Mouse (Mus musculus): Measurements from ENCODE around the gene Adam1a. TPM values are rescaled to one million over a fixed set of nuclear protein-coding genes. Genes with fewer than 3 reads are reported as not detected.

Gene Adam1a
- polyA plus RNA-seq, 1 experiment: 18.9 TPM

DNA sequence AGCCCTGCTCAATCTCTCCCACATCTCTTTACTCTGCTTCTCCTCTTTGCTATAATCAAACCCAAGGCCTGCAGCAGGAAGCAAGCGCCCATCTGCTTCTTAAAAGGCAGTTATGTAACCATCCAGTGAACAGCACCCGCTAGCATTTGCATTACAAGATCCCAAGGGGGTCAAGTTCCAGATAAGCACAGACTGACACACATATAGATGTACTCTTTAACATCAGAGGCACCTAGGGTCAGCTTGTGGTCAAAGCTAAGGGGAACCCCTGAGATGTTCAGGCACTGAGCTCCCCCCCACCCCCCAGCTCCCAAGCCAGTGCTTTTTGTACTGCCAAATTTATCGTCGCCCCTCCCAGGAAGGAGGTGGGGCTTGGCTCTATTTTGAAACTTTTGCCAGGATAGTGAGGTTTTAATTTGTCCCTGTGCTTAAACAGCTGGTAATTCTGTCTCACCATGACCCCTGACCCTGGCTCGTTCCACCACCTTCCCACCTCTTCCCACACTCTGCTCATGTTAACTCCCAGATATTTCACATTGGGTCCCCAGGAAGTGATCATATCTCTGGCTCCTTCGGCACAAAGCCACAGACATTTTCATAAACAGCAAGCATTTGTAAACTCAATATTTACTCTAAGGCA, 41.2 kb upstream of the Adam1a start:
- H3K27ac ChIP-seq (ENCODE audit: insufficient read depth, low read length): peak overlapping the region; percentile 82
- TF ChIP-seq CTCF (IDR thresholded peaks at IDR 0.05; ENCODE audit: extremely low read depth, insufficient read depth, low read length) (no peak), POLR2A (IDR thresholded peaks at IDR 0.05; ENCODE audit: extremely low read depth, insufficient read depth, low read length) (0 out of 2 replicates have a peak, but pooled peaks have one; percentile 29)
- H3K4me3 ChIP-seq (ENCODE audit: insufficient read depth, low read length): no peak overlapping the region

DNA sequence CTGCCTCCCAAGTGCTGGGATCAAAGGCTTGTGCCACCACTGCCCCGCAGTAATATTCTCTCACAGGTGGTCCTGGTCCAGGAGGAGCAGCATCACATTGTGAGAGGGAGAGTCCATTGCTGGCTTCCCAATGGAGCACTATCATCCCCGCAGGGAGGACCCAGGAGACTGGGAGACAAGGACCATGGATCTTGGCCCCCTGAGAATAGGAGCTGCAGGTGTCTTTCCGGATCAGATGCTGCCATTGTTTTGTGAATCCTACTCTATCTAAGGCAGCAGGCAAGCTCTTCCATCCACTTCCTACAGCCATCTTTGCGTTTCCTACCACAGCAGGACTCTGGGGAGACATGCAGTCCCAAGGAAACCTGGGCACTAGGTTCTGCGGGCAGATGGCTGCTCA, 40.4 kb upstream of the Adam1a start:
- H3K27ac ChIP-seq (ENCODE audit: insufficient read depth, low read length): 0 out of 2 replicates have a peak overlapping the region, but pooled peaks have one; percentile 82
- peaks cover 4% of the 10 kb centered on the region for H3K4me1 ChIP-seq (ENCODE audit: control insufficient read depth, insufficient read depth, low read length)
- TF ChIP-seq CTCF (IDR thresholded peaks at IDR 0.05; ENCODE audit: extremely low read depth, insufficient read depth, low read length) (no peak), POLR2A (IDR thresholded peaks at IDR 0.05; ENCODE audit: extremely low read depth, insufficient read depth, low read length) (no peak)
- no peak overlapping the region for H3K4me3 ChIP-seq (ENCODE audit: insufficient read depth, low read length)

More for the DNA sequence above, 41.2 kb upstream of the Adam1a start:
- H3K4me1 ChIP-seq (ENCODE audit: control insufficient read depth, insufficient read depth, low read length): peaks cover 4% of the 10 kb centered on the region

DNA sequence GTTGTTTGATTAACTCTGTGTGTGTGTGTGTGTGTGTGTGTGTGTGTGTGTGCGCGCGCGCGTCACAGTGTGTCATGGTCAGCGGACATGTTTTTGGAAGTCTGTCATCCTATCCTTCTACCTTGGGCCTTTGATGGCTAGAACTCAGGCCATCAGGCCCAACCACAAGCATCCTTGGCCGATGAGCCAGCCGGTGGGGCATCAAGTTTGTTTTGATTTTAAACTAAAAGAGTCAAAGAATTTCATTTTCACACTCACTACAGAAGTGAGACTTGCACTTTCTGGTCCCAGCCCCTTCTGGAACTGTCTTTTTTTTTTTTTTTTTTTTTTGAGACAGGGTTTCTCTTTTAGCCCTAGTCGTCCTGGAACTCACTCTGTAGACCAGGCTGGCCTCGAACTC, 39.7 kb upstream of the Adam1a start:
- H3K4me3 ChIP-seq (ENCODE audit: insufficient read depth, low read length): no peak overlapping the region
- no peak for TF ChIP-seq CTCF (IDR thresholded peaks at IDR 0.05; ENCODE audit: extremely low read depth, insufficient read depth, low read length)
- no peak for TF ChIP-seq POLR2A (IDR thresholded peaks at IDR 0.05; ENCODE audit: extremely low read depth, insufficient read depth, low read length)
- H3K27ac ChIP-seq (ENCODE audit: insufficient read depth, low read length): no peak overlapping the region

DNA sequence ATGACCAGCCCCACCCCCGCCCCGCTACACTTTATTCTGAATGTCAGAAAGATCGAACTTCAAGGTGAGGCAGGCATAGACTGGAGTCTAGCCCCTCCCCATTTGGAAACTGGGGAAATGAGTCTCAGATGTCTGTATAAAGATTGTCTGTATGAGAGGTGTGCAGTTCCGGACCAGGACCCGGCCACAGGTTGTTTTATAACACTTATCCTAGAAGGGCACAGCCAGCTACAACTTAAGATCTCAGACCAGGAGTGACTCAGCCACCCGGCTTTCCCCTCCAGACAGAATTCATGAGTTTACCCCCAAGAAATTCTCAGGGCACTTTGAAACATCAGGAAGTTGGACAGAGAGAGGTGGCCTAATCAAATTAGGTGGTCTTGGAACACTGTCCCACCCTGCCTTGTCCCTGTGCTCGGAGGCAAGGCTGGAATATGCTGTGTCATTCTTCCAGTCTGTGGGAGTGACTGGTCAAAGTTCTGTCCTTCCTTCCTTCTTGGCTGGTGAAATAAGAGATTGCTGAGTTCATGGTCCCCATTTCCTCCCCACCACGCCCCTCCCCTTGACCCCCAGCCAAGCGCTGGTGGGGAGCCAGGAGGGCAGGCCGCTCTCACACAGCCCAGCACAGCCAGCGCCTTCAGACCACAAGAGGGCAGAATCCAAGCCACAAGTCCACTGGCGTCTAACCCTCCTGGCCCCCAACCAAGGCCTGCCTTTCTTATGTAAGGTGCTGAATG, 38.7 kb upstream of the Adam1a start:
- Histone ChIP-seq H3K27ac (ENCODE audit: insufficient read depth, low read length) (0 out of 2 replicates have a peak overlapping the region, but pooled peaks have one; percentile 83), H3K4me3 (ENCODE audit: insufficient read depth, low read length) (no peak overlapping the region), H3K4me1 (ENCODE audit: control insufficient read depth, insufficient read depth, low read length) (peaks cover 4% of the 10 kb centered on the region)
- TF ChIP-seq POLR2A (IDR thresholded peaks at IDR 0.05; ENCODE audit: extremely low read depth, insufficient read depth, low read length) (no peak), CTCF (IDR thresholded peaks at IDR 0.05; ENCODE audit: extremely low read depth, insufficient read depth, low read length) (peak; percentile 43)

More for the DNA sequence above, 39.7 kb upstream of the Adam1a start:
- peaks cover 4% of the 10 kb centered on the region for H3K4me1 ChIP-seq (ENCODE audit: control insufficient read depth, insufficient read depth, low read length)

DNA sequence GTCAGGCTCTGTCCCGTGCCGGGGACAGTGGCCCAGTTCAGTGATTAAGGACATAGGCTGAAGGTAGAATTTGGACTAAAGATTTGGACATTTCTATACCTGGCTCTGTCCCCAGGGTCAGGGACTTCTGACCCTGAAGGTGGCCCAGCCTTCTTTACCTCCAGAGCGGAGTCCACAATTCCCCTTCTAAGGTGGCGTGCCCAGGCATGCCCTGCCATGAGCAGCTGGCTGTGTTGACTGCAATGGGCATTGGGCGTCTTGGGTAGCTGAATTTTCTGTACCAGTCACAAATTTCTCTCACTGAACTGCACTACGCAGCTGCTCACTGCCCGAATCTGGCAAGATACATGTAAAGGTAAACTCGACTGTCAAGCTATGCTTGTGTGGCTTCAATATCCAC, 36.7 kb upstream of the Adam1a start:
- TF ChIP-seq POLR2A (IDR thresholded peaks at IDR 0.05; ENCODE audit: extremely low read depth, insufficient read depth, low read length): no peak
- no peak for TF ChIP-seq CTCF (IDR thresholded peaks at IDR 0.05; ENCODE audit: extremely low read depth, insufficient read depth, low read length)
- H3K4me3 ChIP-seq (ENCODE audit: insufficient read depth, low read length): no peak overlapping the region
- H3K4me1 ChIP-seq (ENCODE audit: control insufficient read depth, insufficient read depth, low read length): peaks cover 2% of the 10 kb centered on the region
- H3K27ac ChIP-seq (ENCODE audit: insufficient read depth, low read length): no peak overlapping the region

DNA sequence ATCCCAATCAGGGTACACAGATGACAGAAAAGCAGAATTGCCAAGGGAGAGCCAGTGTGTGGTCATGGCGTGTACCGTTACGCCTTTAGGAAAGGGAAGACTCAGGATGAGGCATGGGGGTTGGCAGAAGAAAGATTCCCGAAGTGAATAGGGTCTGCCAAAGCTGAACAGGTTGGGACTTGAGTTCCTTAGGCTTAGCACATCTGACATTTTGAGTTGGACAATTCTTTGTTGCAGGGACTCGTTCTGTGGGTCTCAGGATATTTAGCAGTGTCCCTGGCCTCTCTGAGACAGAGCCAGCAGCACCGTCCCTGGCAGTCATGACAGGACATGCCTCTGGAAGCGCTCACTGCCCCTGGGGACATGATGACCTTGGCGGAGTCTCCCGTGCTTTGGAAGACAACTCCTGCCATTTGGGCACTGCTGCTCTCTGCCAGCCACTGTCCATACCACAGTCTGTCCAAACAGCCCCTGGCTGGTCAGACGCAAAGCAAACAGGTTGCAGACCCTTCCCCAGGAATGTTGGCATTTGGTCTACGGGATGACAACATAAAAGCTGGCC, 31.7 kb upstream of the Adam1a start:
- TF ChIP-seq CTCF (IDR thresholded peaks at IDR 0.05; ENCODE audit: extremely low read depth, insufficient read depth, low read length) (no peak), POLR2A (IDR thresholded peaks at IDR 0.05; ENCODE audit: extremely low read depth, insufficient read depth, low read length) (no peak)
- H3K27ac ChIP-seq (ENCODE audit: insufficient read depth, low read length): no peak overlapping the region

DNA sequence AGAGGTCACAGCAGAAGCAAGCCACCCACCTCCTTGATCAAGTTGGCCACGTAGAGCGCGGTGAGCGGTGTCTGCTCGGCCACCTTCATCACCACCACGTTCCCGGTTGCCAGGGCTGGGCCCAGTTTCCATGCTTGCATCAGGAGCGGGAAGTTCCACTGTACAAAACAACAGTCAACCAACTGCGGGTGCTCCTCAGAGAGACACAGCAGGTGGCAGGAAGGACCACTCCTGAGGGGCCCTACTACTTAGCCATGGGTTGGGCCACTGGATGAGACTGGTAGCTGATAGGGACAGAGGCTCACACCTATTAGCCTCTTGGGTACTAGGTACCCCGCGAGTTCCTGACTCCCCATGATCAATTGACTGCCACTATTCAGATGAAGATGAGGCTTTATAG, 30.6 kb upstream of the Adam1a start:
- Histone ChIP-seq H3K4me1 (ENCODE audit: control insufficient read depth, insufficient read depth, low read length) (no peaks in the 10 kb centered on the region), H3K27ac (ENCODE audit: insufficient read depth, low read length) (no peak overlapping the region), H3K4me3 (ENCODE audit: insufficient read depth, low read length) (no peak overlapping the region)
- TF ChIP-seq POLR2A (IDR thresholded peaks at IDR 0.05; ENCODE audit: extremely low read depth, insufficient read depth, low read length): no peak
- no peak for TF ChIP-seq CTCF (IDR thresholded peaks at IDR 0.05; ENCODE audit: extremely low read depth, insufficient read depth, low read length)

More for the DNA sequence above, 31.7 kb upstream of the Adam1a start:
- H3K4me1 ChIP-seq (ENCODE audit: control insufficient read depth, insufficient read depth, low read length): no peaks in the 10 kb centered on the region
- H3K4me3 ChIP-seq (ENCODE audit: insufficient read depth, low read length): no peak overlapping the region

DNA sequence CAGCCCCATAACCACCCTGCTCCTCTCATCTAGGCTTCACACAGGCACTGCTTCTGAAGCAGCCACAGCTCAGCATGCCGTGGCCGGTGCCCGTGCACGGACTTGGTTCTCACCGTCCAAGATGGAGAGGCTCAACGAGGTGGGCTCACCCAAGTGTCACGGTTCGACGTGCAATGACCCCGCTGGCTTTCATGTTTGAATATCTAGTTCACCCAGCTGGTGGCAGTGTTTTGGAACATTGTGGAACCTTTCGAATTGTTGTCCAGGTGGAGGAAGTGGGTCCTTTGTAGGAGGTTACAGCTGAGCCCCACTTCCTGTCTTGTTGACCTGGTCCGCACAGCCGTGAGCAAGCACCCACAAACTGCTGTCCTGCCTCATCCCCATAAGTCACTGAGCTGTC, 28.9 kb upstream of the Adam1a start:
- TF ChIP-seq POLR2A (IDR thresholded peaks at IDR 0.05; ENCODE audit: extremely low read depth, insufficient read depth, low read length): no peak
- TF ChIP-seq CTCF (IDR thresholded peaks at IDR 0.05; ENCODE audit: extremely low read depth, insufficient read depth, low read length): no peak
- Histone ChIP-seq H3K27ac (ENCODE audit: insufficient read depth, low read length) (no peak overlapping the region), H3K4me3 (ENCODE audit: insufficient read depth, low read length) (no peak overlapping the region), H3K4me1 (ENCODE audit: control insufficient read depth, insufficient read depth, low read length) (no peaks in the 10 kb centered on the region)

DNA sequence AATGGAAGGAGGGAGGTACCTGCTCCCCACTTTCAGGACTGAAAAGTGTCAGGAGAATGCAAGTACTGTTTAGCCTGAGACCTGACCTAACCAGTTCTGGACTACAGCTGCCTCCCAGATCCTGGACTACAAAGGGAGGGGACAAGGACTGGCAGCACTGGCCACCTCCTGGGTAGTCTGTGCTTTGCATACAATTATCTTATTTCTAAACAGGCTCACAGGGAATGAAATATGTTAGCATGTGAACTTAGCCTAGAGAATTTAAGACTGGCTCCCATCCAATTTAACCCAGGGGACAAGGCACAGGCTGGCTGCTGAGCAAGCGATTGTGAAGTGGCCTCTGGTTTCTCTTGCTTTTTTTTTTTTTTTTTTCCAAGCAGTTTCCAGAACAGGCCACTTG, 25.5 kb upstream of the Adam1a start:
- TF ChIP-seq POLR2A (IDR thresholded peaks at IDR 0.05; ENCODE audit: extremely low read depth, insufficient read depth, low read length) (no peak), CTCF (IDR thresholded peaks at IDR 0.05; ENCODE audit: extremely low read depth, insufficient read depth, low read length) (no peak)
- Histone ChIP-seq H3K4me1 (ENCODE audit: control insufficient read depth, insufficient read depth, low read length) (no peaks in the 10 kb centered on the region), H3K4me3 (ENCODE audit: insufficient read depth, low read length) (no peak overlapping the region)

More for the DNA sequence above, 25.5 kb upstream of the Adam1a start:
- H3K27ac ChIP-seq (ENCODE audit: insufficient read depth, low read length): no peak overlapping the region

Measured in cortical plate, adult 2 months (tissue).